In genomic region chr13:41845013-41845412, GRCm38 (mm10) we compare ENCODE assay signal across 17 mouse cellular contexts. TPM values are rescaled to one million over a fixed set of nuclear protein-coding genes. Genes with fewer than 3 reads are reported as not detected.
"Had no signal": no experiment of that assay in that cellular context is flagged by ENCODE, and none has a peak within 500 bp of the region (broad histone marks: within the 10 kb centered on the region; RNA-seq: fewer than 3 reads in every experiment).

No protein-coding gene starts in this region.

- DNase-seq: lung, adult 18-20 months; lung, postnatal 10 days; lung, postnatal 4 days; midbrain, embryonic 14.5 days; right cerebral cortex, postnatal 14 days; thymus, adult 2 months; thymus, postnatal 25 days; thymus, postnatal 4 days had no signal

- H3K4me2 ChIP-seq: liver, embryonic 15.5 days; lung, embryonic 15.5 days; midbrain, embryonic 12.5 days; neural tube, embryonic 12.5 days; stomach, embryonic 15.5 days had no signal

- H3K27ac ChIP-seq: liver, embryonic 15.5 days; lung, embryonic 15.5 days; midbrain, embryonic 10.5 days; midbrain, embryonic 12.5 days; neural tube, embryonic 12.5 days; stomach, embryonic 15.5 days; stomach, postnatal 0 days had no signal

- H3K9me3 ChIP-seq: liver, embryonic 15.5 days; lung, embryonic 15.5 days; midbrain, embryonic 10.5 days; midbrain, embryonic 12.5 days; neural tube, embryonic 12.5 days; stomach, embryonic 15.5 days had no signal

- H3K36me3 ChIP-seq: liver, embryonic 15.5 days; lung, embryonic 15.5 days; midbrain, embryonic 10.5 days; midbrain, embryonic 12.5 days; neural tube, embryonic 12.5 days; stomach, embryonic 15.5 days had no signal

- H3K9ac ChIP-seq: liver, embryonic 15.5 days; lung, embryonic 15.5 days; midbrain, embryonic 12.5 days; neural tube, embryonic 12.5 days; stomach, embryonic 15.5 days had no signal

- H3K4me1 ChIP-seq: liver, embryonic 15.5 days; midbrain, embryonic 10.5 days; midbrain, embryonic 12.5 days; neural tube, embryonic 12.5 days; stomach, embryonic 15.5 days had no signal

- H3K4me3 ChIP-seq: liver, embryonic 15.5 days; lung, embryonic 15.5 days; midbrain, embryonic 10.5 days; midbrain, embryonic 12.5 days; neural tube, embryonic 12.5 days; stomach, embryonic 15.5 days had no signal

- H3K27me3 ChIP-seq: liver, embryonic 15.5 days; lung, embryonic 15.5 days; midbrain, embryonic 12.5 days; neural tube, embryonic 12.5 days; stomach, embryonic 15.5 days had no signal

RNA-seq across cellular contexts. Expression of gene Adtrp, which starts 2.5 kb away (rescaled TPM):
- total RNA-seq: megakaryocyte-erythroid progenitor cell, adult 5-6 weeks; midbrain, postnatal 0 days had no signal
- polyA plus RNA-seq: midbrain, embryonic 10.5 days; midbrain, embryonic 12.5 days; midbrain, embryonic 14.5 days; midbrain, postnatal 0 days had no signal
